51 mouse cellular contexts compared by ENCODE assay signal in the genomic region with DNA sequence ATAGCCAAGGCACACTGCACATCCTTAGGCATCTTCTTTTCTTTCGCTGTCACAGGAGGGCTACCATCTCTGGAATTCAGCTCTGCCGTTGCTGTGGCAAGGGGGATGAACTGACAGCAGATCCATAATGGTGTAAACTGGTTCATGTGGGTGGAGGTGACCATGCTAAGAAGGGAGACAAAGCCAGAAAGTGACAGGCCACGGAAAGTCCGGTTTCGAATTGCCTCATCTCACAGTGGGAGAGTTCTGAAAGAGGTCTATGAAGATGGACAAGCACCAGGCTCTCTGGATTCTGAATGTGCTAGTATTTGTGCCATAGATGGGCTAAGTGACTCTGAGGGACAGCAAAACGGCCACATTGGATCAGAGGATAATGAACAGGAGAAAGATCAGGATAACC. TPM values are rescaled to one million over a fixed set of nuclear protein-coding genes. Genes with fewer than 3 reads are reported as not detected.
"Had no signal": no experiment of that assay in that cellular context is flagged by ENCODE, and none has a peak within 500 bp of the region (broad histone marks: within the 10 kb centered on the region; RNA-seq: fewer than 3 reads in every experiment).

Grxcr1 (plus strand) TSS at position 92 of the 400 bp plus-strand sequence.

- H3K4me3 ChIP-seq: heart, embryonic 12.5 days; heart, embryonic 13.5 days; heart, embryonic 15.5 days; hindbrain, embryonic 10.5 days; hindbrain, embryonic 12.5 days; hindbrain, embryonic 13.5 days; hindbrain, embryonic 15.5 days; intestine, embryonic 15.5 days; kidney, embryonic 15.5 days; layer of hippocampus, adult 2 months; left cerebral cortex, adult 2 months had no signal

- H3K4me1 ChIP-seq: heart, embryonic 13.5 days; heart, embryonic 15.5 days; hindbrain, embryonic 10.5 days; hindbrain, embryonic 12.5 days; hindbrain, embryonic 13.5 days; hindbrain, embryonic 15.5 days; intestine, embryonic 15.5 days; kidney, embryonic 15.5 days had no signal

- DNase-seq: heart, postnatal 10 days; heart, postnatal 14 days; heart, postnatal 36 days; heart, postnatal 4 days; kidney, adult 11 months; kidney, adult 18-20 months; kidney, adult 2 months; kidney, adult 8-10 months; kidney, adult 9 months; kidney, postnatal 10 days; kidney, postnatal 14 days; kidney, postnatal 25 days; kidney, postnatal 36 days; kidney, postnatal 4 days; layer of hippocampus, adult 9-11 months; layer of hippocampus, postnatal 36 days had no signal

- H3K36me3 ChIP-seq: heart, embryonic 12.5 days; heart, embryonic 13.5 days; heart, embryonic 15.5 days; hindbrain, embryonic 10.5 days; hindbrain, embryonic 12.5 days; hindbrain, embryonic 13.5 days; hindbrain, embryonic 15.5 days; intestine, embryonic 15.5 days; kidney, embryonic 15.5 days had no signal

- H3K27me3 ChIP-seq: heart, embryonic 12.5 days; heart, embryonic 13.5 days; heart, embryonic 15.5 days; hindbrain, embryonic 12.5 days; hindbrain, embryonic 13.5 days; hindbrain, embryonic 15.5 days; intestine, embryonic 15.5 days; kidney, embryonic 15.5 days had no signal

- H3K9ac ChIP-seq: heart, embryonic 12.5 days; heart, embryonic 13.5 days; heart, embryonic 15.5 days; hindbrain, embryonic 12.5 days; hindbrain, embryonic 13.5 days; hindbrain, embryonic 14.5 days; hindbrain, embryonic 15.5 days; intestine, embryonic 15.5 days; kidney, embryonic 15.5 days had no signal

- H3K9me3 ChIP-seq: heart, embryonic 12.5 days; heart, embryonic 13.5 days; heart, embryonic 15.5 days; hindbrain, embryonic 10.5 days; hindbrain, embryonic 12.5 days; hindbrain, embryonic 13.5 days; hindbrain, embryonic 15.5 days; intestine, embryonic 15.5 days; kidney, embryonic 15.5 days had no signal

- H3K27ac ChIP-seq: heart, embryonic 13.5 days; heart, embryonic 15.5 days; hindbrain, embryonic 10.5 days; hindbrain, embryonic 12.5 days; hindbrain, embryonic 13.5 days; hindbrain, embryonic 14.5 days; hindbrain, embryonic 15.5 days; hindbrain, postnatal 0 days; intestine, embryonic 15.5 days; kidney, embryonic 15.5 days; kidney, postnatal 0 days; layer of hippocampus, adult 2 months; left cerebral cortex, adult 2 months had no signal

- H3K4me2 ChIP-seq: heart, embryonic 11.5 days; heart, embryonic 12.5 days; heart, embryonic 13.5 days; heart, embryonic 15.5 days; hindbrain, embryonic 12.5 days; hindbrain, embryonic 13.5 days; hindbrain, embryonic 14.5 days; hindbrain, embryonic 15.5 days; intestine, embryonic 15.5 days; kidney, embryonic 15.5 days had no signal

RNA-seq across cellular contexts. Expression of gene Grxcr1, which starts in this region (rescaled TPM):
- total RNA-seq: heart, postnatal 10 days; heart, postnatal 14 days; heart, postnatal 25 days; heart, postnatal 36 days; heart, postnatal 4 days; hematopoietic stem cell, adult 5-6 weeks; hindbrain, postnatal 0 days; layer of hippocampus, adult 18-20 months; layer of hippocampus, adult 2 months; layer of hippocampus, adult 8-10 months; layer of hippocampus, postnatal 10 days; layer of hippocampus, postnatal 14 days; layer of hippocampus, postnatal 25 days; layer of hippocampus, postnatal 36 days; left cerebral cortex, adult 18-20 months; left cerebral cortex, adult 2 months; left cerebral cortex, adult 8-10 months had no signal
- polyA plus RNA-seq: heart, embryonic 11.5 days; heart, embryonic 12.5 days; heart, embryonic 13.5 days; heart, embryonic 14.5 days; heart, embryonic 15.5 days; heart, embryonic 16.5 days; heart, postnatal 0 days; hindbrain, embryonic 10.5 days; hindbrain, embryonic 14.5 days; hindbrain, embryonic 16.5 days; inflammation-experienced regulatory T-cells, adult 6 months; intestine, embryonic 14.5 days; intestine, embryonic 15.5 days; intestine, embryonic 16.5 days; intestine, postnatal 0 days; kidney, adult 2 months; kidney, embryonic 14.5 days; kidney, embryonic 15.5 days; kidney, embryonic 16.5 days; kidney, postnatal 0 days; large intestine, adult 2 months had no signal
